Mouse (Mus musculus) kidney, postnatal 25 days (tissue): ENCODE data around the gene Fam118a.
A peak's percentile ranks its signal among the peaks of the same experiment; 100 is the strongest.
"Not testable (repeated sequence)": the region's sequence is repeated elsewhere in the genome, so short reads cannot be mapped to it uniquely, and the experiment has no call there.

Experiments
- DNase-seq, 2 experiments: peaks; one replicate each; pipeline ENCODE4 v3.0.0; 2021; ENCODE audit warnings: mixed read lengths in 2 of 2

Gene Fam118a

GRCm38 (mm10) chr15:85028648-85029047, at the start of gene Fam118a:
Gene Fam118a, plus strand, starts transcription at chr15:85028948.
- DNase-seq, result not testable (repeated sequence)

- peak in 1 of 2 experiments; percentile 39 for DNase-seq
Observed at GRCm38 (mm10) chr15:84981609-84982313, 47.0 kb upstream of the Fam118a start.

- no peak for DNase-seq
Observed at GRCm38 (mm10) chr15:84982888-84983287, 45.9 kb upstream of the Fam118a start.

- DNase-seq, result no peak
Observed at GRCm38 (mm10) chr15:84983721-84984120, 45.0 kb upstream of the Fam118a start.

- DNase-seq, result no peak
Observed at GRCm38 (mm10) chr15:84985516-84986160, 43.1 kb upstream of the Fam118a start.

GRCm38 (mm10) chr15:84986171-84987019, 42.4 kb upstream of the Fam118a start:
- DNase-seq, result no peak

GRCm38 (mm10) chr15:84987020-84987815, 41.5 kb upstream of the Fam118a start:
- peak; percentile 46 to 71 for DNase-seq

GRCm38 (mm10) chr15:84987874-84988825, 40.6 kb upstream of the Fam118a start, which contains the start of gene 5031439G07Rik:
Gene 5031439G07Rik, minus strand, starts transcription at chr15:84988551.
- DNase-seq, result peak; percentile 96 to 98

GRCm38 (mm10) chr15:84989098-84989497, 39.6 kb upstream of the Fam118a start:
- DNase-seq, result no peak

- DNase-seq, result no peak
Observed at GRCm38 (mm10) chr15:84989771-84990170, 39.0 kb upstream of the Fam118a start.

GRCm38 (mm10) chr15:84994498-84994897, 34.2 kb upstream of the Fam118a start:
- peak in 1 of 2 experiments; percentile 33 for DNase-seq

- no peak for DNase-seq
Observed at GRCm38 (mm10) chr15:84995041-84995440, 33.7 kb upstream of the Fam118a start.

GRCm38 (mm10) chr15:84995967-84996366, 32.8 kb upstream of the Fam118a start:
- peak; percentile 75 to 76 for DNase-seq

- DNase-seq, result no peak
Observed at GRCm38 (mm10) chr15:84997768-84998454, 30.8 kb upstream of the Fam118a start.

- no peak for DNase-seq
Observed at GRCm38 (mm10) chr15:84999911-85000310, 28.8 kb upstream of the Fam118a start.

- peak; percentile 84 to 87 for DNase-seq
Observed at GRCm38 (mm10) chr15:85000984-85001982, 27.5 kb upstream of the Fam118a start.

- no peak for DNase-seq
Observed at GRCm38 (mm10) chr15:85009666-85010065, 19.1 kb upstream of the Fam118a start.

- no peak for DNase-seq
Observed at GRCm38 (mm10) chr15:85011895-85012661, 16.7 kb upstream of the Fam118a start.
